Mouse (Mus musculus): ENCODE data around the gene Casz1. TPM values are rescaled to one million over a fixed set of nuclear protein-coding genes. Genes with fewer than 3 reads are reported as not detected.

Casz1 gene
- total RNA-seq, 2 experiments from 2014 or later, result 3.5 to 4.7 TPM

- 0 out of 2 replicates have a peak, but pooled peaks have one; percentile 14 for ATAC-seq (replicated peaks; ENCODE audit: poor library complexity)
Observed at GRCm38 (mm10) chr4:148928316-148928715, 124.1 kb downstream of the Casz1 start.

- ATAC-seq (replicated peaks; ENCODE audit: poor library complexity), result no peak
Observed at GRCm38 (mm10) chr4:148928876-148929275, 124.6 kb downstream of the Casz1 start.

- ATAC-seq (replicated peaks; ENCODE audit: poor library complexity), result no peak
Observed at GRCm38 (mm10) chr4:148930721-148931229, 126.5 kb downstream of the Casz1 start.

GRCm38 (mm10) chr4:148933109-148933508, 128.9 kb downstream of the Casz1 start:
- no peak for ATAC-seq (replicated peaks; ENCODE audit: poor library complexity)

GRCm38 (mm10) chr4:148935211-148935610, 131.0 kb downstream of the Casz1 start:
- ATAC-seq (replicated peaks; ENCODE audit: poor library complexity), result no peak

- no peak for ATAC-seq (replicated peaks; ENCODE audit: poor library complexity)
Observed at GRCm38 (mm10) chr4:148936111-148936510, 131.9 kb downstream of the Casz1 start.

GRCm38 (mm10) chr4:148936727-148937126, 132.5 kb downstream of the Casz1 start:
- no peak for ATAC-seq (replicated peaks; ENCODE audit: poor library complexity)

GRCm38 (mm10) chr4:148938546-148938945, 134.3 kb downstream of the Casz1 start:
- ATAC-seq (replicated peaks; ENCODE audit: poor library complexity), result no peak

- peak; percentile 90 for ATAC-seq (replicated peaks; ENCODE audit: poor library complexity)
Observed at GRCm38 (mm10) chr4:148940674-148941211, 136.5 kb downstream of the Casz1 start.

GRCm38 (mm10) chr4:148941321-148941720, 137.1 kb downstream of the Casz1 start:
- peak; percentile 10 for ATAC-seq (replicated peaks; ENCODE audit: poor library complexity)

- ATAC-seq (replicated peaks; ENCODE audit: poor library complexity), result no peak
Observed at GRCm38 (mm10) chr4:148943099-148943498, 138.9 kb downstream of the Casz1 start.

- peak; percentile 38 for ATAC-seq (replicated peaks; ENCODE audit: poor library complexity)
Observed at GRCm38 (mm10) chr4:148945476-148945881, 141.2 kb downstream of the Casz1 start.

GRCm38 (mm10) chr4:148946071-148946470, 141.8 kb downstream of the Casz1 start:
- ATAC-seq (replicated peaks; ENCODE audit: poor library complexity), result no peak

GRCm38 (mm10) chr4:148947833-148948388, 143.7 kb downstream of the Casz1 start:
- no peak for ATAC-seq (replicated peaks; ENCODE audit: poor library complexity)

GRCm38 (mm10) chr4:148950487-148950886, 146.3 kb downstream of the Casz1 start:
- no peak for ATAC-seq (replicated peaks; ENCODE audit: poor library complexity)

GRCm38 (mm10) chr4:148950932-148951650, 146.9 kb downstream of the Casz1 start:
- ATAC-seq (replicated peaks; ENCODE audit: poor library complexity), result no peak

- no peak for ATAC-seq (replicated peaks; ENCODE audit: poor library complexity)
Observed at GRCm38 (mm10) chr4:148951821-148952291, 147.6 kb downstream of the Casz1 start.

GRCm38 (mm10) chr4:148952328-148953222, 148.3 kb downstream of the Casz1 start:
- no peak for ATAC-seq (replicated peaks; ENCODE audit: poor library complexity)

- no peak for ATAC-seq (replicated peaks; ENCODE audit: poor library complexity)
Observed at GRCm38 (mm10) chr4:148955131-148955813, 151.0 kb downstream of the Casz1 start.

GRCm38 (mm10) chr4:148960011-148960410, 155.8 kb downstream of the Casz1 start:
- ATAC-seq (replicated peaks; ENCODE audit: poor library complexity), result no peak
